Comparison of ENCODE assay signal across 11 mouse cellular contexts in the genomic region with DNA sequence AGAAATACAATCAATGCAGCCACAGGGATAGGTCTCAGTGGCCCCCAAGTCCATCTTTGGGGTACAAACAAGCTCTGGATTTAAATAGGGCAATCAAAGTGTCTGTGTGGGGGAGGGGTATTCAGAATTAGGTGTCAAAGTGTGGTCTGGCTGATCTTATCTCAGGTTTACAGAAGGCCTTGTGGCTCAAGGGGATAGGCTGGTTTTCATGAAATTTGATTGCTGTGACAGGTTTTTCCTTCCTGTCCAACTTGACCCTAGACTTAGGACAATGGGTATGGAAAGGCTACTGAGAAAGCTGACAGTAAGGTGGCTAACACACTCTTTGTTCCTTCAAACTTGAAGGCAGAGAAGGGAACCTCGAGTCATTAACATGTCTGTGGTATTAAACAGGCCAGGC.
DNase-seq lines count a peak whose midpoint lies in the region; ATAC-seq lines count a peak whose summit lies in the region.
"Had no signal": no experiment of that assay in that cellular context is flagged by ENCODE, and none has a peak within 500 bp of the region (broad histone marks: within the 10 kb centered on the region; RNA-seq: fewer than 3 reads in every experiment).

No protein-coding gene starts in this region.

- no peaks in the 10 kb centered on the region for H3K9me3 ChIP-seq in embryonic facial prominence, embryonic 12.5 days
- H3K9me3 ChIP-seq in hindbrain, embryonic 15.5 days = no peaks in the 10 kb centered on the region
- H3K9me3 ChIP-seq in midbrain, embryonic 16.5 days (replicated peaks; ENCODE audit: control insufficient read depth, low read length, poor library complexity, severe bottlenecking) = no peaks in the 10 kb centered on the region
- H3K9me3 ChIP-seq: embryonic facial prominence, embryonic 15.5 days had no signal

- ATAC-seq in embryonic facial prominence, embryonic 12.5 days (ENCODE audit: insufficient number of reproducible peaks, insufficient read depth, low FRiP score, low TSS enrichment) = no peak
- no peak for ATAC-seq in hindbrain, embryonic 15.5 days (ENCODE audit: low FRiP score, low read depth)
- no peak for ATAC-seq in midbrain, embryonic 16.5 days

- peak overlapping the region; percentile 86; the same call in 1 of the 2 replicates for H3K27ac ChIP-seq in embryonic facial prominence, embryonic 12.5 days
- H3K27ac ChIP-seq in hindbrain, embryonic 15.5 days (replicated peaks) = peak overlapping the region; percentile 96
- peak overlapping the region; percentile 96 for H3K27ac ChIP-seq in midbrain, embryonic 16.5 days (ENCODE audit: low read length)
- H3K27ac ChIP-seq: embryonic facial prominence, embryonic 15.5 days had no signal

- H3K36me3 ChIP-seq in embryonic facial prominence, embryonic 12.5 days = no peaks in the 10 kb centered on the region
- no peaks in the 10 kb centered on the region for H3K36me3 ChIP-seq in hindbrain, embryonic 15.5 days
- no peaks in the 10 kb centered on the region for H3K36me3 ChIP-seq in midbrain, embryonic 16.5 days (ENCODE audit: control insufficient read depth, insufficient read depth, low read length)
- H3K36me3 ChIP-seq: embryonic facial prominence, embryonic 15.5 days had no signal

- H3K27me3 ChIP-seq in embryonic facial prominence, embryonic 12.5 days = no peaks in the 10 kb centered on the region
- H3K27me3 ChIP-seq in hindbrain, embryonic 15.5 days = no peaks in the 10 kb centered on the region
- H3K27me3 ChIP-seq in midbrain, embryonic 16.5 days (ENCODE audit: control insufficient read depth, insufficient read depth, low read depth, low read length) = no peaks in the 10 kb centered on the region
- H3K27me3 ChIP-seq: embryonic facial prominence, embryonic 15.5 days had no signal

- WGBS in embryonic facial prominence, embryonic 12.5 days = 34% methylated on average over 1 of the region's 1 CpGs
- 32% methylated on average over 1 of the region's 1 CpGs for WGBS in hindbrain, embryonic 15.5 days
- WGBS in midbrain, embryonic 16.5 days = 41% methylated on average over 1 of the region's 1 CpGs

- peaks cover 37% of the 10 kb centered on the region for H3K4me1 ChIP-seq in embryonic facial prominence, embryonic 12.5 days
- H3K4me1 ChIP-seq in hindbrain, embryonic 15.5 days (replicated peaks) = peaks cover 25% of the 10 kb centered on the region
- H3K4me1 ChIP-seq in midbrain, embryonic 16.5 days (ENCODE audit: control insufficient read depth, insufficient read depth, low read length) = peaks cover 23% of the 10 kb centered on the region

- no peak overlapping the region for H3K9ac ChIP-seq in embryonic facial prominence, embryonic 12.5 days
- no peak overlapping the region for H3K9ac ChIP-seq in hindbrain, embryonic 15.5 days
- H3K9ac ChIP-seq in midbrain, embryonic 16.5 days (ENCODE audit: low read depth, low read length) = no peak overlapping the region
- H3K9ac ChIP-seq: embryonic facial prominence, embryonic 15.5 days had no signal

- no peak overlapping the region for H3K4me3 ChIP-seq in embryonic facial prominence, embryonic 12.5 days
- no peak overlapping the region for H3K4me3 ChIP-seq in hindbrain, embryonic 15.5 days
- no peak overlapping the region for H3K4me3 ChIP-seq in midbrain, embryonic 16.5 days (ENCODE audit: low read depth, low read length)
- H3K4me3 ChIP-seq: embryonic facial prominence, embryonic 15.5 days had no signal

- DNase-seq in MN1 (ENCODE audit: low spot score) = peak; percentile 47
- no peak for DNase-seq in urinary bladder, postnatal 14 days (ENCODE audit: low spot score)
- DNase-seq in right cerebral cortex, postnatal 14 days = no peak
- DNase-seq in lung, postnatal 36 days = no peak
- DNase-seq: cerebellum, adult 9-10 months; heart, postnatal 4 days; lung, postnatal 10 days had no signal

- H3K4me2 ChIP-seq in embryonic facial prominence, embryonic 12.5 days (replicated peaks) = no peak overlapping the region
- no peak overlapping the region for H3K4me2 ChIP-seq in hindbrain, embryonic 15.5 days
- H3K4me2 ChIP-seq in midbrain, embryonic 16.5 days (ENCODE audit: low read length) = no peak overlapping the region
- H3K4me2 ChIP-seq: embryonic facial prominence, embryonic 15.5 days had no signal
